Mouse (Mus musculus) hindlimb bud, embryonic 11.5 days (tissue): ENCODE data around the gene Iqschfp.

Experiments used
- DNase-seq: peaks from one replicate; pipeline ENCODE4 v3.0.0-alpha.2; 2012; ENCODE audit warnings: low read depth, low spot score; ENCODE audit errors: extremely low spot score

The Iqschfp gene

DNA sequence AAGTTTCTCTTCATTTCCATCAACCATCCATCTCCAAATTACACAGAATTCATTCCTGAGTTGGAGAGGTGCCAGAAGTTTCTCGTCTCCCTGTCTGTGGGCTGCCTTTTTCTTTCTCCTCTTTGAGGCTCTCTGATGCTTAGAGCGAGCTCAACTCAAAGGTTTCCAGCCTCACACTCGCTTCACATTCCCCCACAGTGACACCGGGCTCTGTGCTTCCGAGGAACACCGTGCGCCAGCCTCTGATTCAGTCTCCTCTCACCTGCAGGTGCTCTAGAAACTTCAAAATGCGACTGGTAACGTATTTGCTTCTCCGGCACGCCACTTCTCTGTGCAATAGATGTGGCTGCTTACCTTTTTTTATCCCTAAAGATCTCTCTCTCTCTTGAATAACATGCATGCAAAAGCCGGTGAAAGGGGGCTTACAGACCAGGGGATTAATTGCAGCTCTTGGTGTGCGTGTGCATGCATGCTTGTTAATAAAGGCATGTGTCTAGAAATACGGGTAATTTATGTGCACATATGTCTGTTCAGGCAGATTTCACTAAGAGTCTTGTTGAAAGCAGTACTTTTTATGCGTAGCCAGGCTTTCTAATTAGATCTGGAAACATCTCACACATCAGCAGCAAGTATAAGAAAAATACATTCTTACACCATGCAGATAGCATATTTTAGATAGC is at the start of gene Iqschfp, which contains the start of gene Iqcj:
Iqschfp (plus strand) TSS at position 207 of the 680 bp plus-strand sequence.
Iqcj (plus strand) TSS at position 195 of the 680 bp plus-strand sequence.
- no peak for DNase-seq

DNA sequence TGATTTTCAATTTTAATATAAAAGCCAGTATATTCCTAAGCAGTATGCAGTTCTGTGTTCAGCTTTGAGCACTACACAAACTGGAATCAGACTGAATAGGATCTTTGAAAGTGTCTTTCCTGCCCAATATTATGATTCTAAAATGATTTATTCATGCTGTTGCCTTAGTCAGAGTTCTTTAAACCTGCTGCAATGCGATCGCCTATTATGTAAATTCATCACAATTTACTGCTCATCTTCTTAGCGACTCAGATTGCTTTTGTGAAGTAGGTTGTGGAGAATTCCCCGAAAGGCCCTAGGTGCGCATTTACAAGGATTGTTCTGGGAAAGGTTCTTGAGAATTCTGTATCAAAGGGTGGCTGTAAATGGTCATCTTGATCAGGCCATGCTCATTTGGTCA is 39.6 kb upstream of the Iqschfp start:
- no peak for DNase-seq

DNA sequence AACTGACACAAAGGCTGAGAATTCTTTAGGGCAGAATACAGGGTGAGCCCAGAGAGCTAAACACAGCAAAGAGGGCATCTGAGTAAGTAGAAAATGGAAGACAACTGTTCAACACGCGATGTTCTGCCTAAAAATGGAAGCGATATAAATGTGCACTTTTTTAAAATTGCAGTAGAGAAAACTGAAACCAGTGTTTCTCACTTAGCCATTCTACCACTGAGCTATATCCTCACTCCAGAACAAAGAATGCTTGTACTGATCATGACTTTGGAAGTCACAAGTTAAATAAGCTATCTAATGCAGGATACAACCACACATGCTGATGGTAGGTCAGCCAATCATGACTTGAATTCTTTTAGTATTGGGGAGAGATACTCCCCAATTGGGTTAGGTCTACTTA is 30.5 kb upstream of the Iqschfp start:
- DNase-seq = no peak

DNA sequence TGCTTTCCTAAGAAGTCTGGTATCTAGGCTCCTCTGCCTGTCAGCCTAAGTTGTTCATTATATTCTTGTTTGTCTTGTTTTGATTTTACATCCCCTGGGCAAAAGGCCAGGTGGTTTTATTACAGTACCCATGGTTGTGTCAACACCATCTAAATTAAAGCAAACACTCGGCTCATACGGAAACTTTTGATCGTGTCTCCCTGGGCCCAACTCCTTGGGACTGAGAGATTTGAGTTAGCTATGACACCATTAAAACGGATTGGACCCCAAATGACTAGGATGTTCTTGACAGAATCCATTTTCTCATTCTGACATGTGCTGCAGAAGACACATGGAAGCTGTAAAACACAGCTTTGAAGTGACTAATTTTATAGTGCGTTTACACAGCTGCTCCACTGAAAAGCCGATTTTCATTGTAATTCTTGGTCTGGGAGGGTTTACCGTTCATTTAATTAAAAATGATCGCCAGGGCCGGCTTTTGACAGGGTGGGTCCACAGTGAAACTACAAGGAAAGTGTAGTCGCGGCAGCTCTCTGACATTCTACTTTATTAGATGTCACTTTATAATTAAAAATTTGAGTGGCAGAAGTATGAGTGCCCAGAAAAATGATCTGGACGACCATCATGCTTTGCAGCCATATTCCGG is 24.5 kb upstream of the Iqschfp start:
- peak; percentile 22 for DNase-seq

DNA sequence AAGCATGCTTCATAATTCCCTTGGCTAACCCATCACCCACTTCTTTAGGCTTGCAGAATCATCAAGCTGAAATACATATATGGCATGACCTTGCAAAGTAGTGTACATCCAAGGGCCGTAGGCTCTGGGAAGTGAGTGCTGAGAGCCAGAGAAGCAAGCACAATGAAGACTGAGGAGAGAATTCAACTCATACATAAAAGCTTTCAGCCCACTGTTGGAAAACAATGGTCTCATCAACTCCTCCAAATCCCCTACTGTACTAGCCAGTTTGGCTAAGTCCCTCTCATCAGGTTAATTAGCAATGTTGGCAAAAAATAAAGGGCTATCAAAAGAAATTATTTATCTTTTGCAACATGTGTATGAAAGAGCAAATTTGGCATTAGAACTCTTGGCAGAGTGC is 22.6 kb upstream of the Iqschfp start:
- no peak for DNase-seq

DNA sequence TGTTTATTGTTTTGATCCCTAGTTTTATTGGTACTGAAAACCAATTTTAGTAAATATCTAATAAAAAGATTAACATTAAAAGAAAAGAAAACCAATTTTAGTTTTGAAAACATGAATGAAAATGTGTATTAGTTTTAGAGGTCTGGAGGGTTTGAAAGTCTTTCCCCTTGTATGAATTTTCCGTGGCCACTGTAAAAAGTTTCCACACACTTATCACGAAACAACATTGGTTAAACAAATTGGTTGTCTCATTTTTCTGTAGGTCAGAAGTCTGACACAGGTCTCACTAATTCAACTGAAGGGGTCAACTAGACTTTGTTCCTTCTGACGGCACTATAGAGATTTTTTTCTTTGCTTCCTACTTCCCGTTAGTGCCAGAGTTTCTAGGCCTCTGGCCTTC is 14.8 kb upstream of the Iqschfp start:
- no peak for DNase-seq

DNA sequence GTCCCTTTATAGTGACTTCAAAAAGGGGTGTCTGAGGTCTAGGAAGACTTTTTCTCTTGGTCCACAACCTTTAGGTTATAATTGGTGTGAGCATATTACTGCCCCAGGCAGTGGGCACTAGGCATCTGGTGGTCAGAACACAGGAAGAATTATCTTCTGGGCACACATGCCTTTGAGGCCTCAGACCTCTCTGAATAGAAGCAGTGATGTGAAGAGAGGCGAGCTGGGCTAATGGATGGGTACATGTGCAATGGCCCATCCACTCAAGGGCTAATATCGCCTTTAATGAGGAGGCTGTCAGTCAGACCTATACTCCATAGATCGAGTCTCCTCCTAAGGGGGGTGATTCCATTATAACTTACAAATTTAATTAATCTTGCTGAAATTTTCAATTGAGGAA is 7.7 kb upstream of the Iqschfp start:
- DNase-seq = no peak

DNA sequence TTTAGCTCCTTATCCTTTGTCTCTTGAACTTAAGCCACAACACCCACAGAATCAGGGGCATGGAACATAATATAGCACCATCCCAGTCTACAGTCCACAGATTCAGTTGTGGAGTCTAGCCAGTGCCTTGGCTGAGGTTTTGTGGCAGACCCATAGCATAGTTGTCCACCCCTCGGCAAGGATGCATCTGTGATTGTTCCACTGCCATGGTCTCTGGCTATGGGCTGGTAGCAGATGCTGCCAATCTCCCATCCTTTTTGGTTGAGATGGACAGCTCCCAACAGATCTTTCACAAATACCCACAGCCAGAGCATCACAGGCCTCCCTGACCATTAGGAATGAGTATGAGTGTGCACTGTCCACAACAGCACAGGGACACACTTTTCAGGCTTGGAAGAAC is 5.9 kb upstream of the Iqschfp start:
- DNase-seq = no peak

DNA sequence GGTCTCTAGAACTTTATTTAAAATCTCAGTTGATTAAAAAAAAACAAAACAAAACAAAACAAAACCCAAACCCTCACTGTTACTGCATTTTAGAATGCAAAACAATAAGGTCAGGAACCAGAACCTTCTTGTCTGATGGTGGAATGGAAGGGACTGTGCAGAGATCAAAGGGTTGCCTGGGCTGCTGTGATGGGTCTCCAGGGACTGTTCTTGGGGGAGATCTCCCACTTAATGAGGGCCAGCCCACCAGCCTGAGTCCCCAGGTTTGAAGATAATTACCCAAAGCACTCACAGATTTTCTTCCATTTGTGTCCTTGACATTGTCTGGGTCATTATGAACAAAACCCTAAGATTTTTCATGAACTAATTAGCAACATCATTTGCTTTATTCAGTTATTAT is 4.8 kb upstream of the Iqschfp start:
- no peak for DNase-seq

DNA sequence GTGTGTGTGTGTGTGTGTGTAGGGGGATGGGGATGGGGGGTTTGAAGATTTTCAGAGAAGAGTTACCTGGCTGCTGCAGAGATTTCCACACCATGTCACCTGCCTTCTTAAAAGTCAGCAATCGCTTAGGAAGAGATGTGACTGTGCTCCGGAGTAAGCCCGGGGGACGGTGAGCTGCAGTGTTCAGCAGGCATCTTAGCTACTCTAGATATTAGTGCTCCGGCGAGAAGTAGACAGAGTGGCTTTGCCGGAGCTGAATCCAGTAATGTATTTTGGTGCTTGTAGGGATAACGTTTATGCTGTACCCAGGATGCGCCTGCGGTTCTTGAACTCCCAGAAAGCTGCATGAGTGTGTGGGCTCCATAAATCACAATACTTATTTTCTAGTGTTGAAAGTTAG is 736 bp downstream of the Iqschfp start:
- no peak for DNase-seq

DNA sequence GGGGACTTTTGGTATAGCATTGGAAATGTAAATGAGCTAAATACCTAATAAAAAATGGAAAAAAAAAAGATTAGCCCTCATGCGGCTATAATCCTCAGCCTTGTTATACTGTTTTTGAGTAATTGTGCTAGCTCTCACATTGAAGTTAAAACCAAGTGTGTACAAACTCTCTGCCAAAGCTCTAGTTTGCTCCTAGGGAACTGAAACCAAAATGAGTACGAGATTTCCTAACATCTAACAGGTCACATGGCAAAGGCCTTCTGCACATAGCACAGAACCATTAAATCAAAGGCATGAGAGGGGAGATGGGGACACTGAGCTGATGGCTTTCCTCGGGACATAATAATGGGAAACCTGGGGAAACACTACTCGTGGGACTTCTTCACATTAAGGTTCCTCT is 10.5 kb downstream of the Iqschfp start:
- DNase-seq = no peak

DNA sequence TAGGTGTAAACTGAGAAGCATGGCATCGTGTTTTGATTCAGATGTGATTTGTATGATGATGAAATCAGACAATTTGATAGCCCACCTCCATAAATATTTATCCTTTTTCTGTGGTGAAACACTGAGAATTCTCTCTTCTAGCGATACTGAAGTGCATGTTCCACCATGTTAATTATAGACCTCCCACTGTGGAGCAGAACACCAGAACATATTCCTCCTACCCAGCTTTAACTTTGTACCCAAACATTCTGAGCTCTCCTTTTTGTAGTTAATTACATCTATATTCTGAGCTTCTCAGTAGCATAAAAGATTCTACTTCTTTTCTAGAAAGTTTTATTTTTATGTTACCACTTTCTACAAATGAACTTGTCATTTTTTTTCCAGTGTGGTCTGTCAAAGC is 16.6 kb downstream of the Iqschfp start:
- no peak for DNase-seq

DNA sequence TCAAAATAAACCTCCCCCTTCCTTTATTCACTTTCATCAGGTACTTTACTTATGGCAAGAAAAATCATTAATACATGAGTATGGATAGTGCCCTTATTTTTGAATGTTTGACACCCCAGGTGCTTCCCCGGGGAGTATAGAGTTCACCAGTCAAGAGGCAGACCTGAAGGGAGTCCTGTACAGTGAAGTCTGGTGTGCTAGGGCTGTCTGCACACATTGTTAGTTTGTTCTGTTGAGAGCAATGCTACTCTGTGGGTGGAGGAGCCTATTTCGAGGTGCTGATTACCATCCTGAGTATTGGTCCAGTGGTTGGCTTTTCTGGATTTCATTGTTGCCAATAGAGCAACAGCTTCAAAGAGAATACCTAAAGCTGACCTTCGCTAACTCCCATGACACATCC is 26.1 kb downstream of the Iqschfp start:
- DNase-seq = no peak

DNA sequence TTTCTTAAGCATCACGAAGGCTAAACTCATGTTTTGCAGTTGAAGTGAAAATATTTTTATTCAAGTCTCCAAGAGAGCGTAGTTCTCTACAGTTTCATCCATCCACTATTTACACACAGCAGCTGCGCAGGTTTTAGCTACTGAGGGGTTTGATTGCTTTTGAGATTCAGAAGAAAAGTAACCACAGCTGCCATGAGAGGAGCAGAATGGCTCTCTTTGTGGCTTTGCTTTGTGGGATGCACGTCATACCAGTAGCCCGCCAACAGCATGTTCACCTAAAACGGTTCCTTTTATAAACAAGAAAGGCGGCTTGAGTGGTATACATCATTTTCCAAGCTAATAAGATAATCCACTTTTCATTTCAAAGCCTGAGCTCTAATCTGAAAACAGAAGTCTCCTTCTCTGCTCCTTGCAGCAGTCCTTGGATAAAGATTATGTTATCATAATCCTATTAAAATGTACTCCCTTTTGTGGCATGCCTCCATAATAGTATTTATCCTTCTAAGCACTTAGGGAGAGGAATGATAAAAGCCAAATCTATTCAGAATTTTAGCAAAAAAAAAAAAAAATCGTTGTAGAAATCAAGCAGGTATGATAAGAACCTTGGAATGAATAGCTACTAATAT is 26.7 kb downstream of the Iqschfp start:
- no peak for DNase-seq

DNA sequence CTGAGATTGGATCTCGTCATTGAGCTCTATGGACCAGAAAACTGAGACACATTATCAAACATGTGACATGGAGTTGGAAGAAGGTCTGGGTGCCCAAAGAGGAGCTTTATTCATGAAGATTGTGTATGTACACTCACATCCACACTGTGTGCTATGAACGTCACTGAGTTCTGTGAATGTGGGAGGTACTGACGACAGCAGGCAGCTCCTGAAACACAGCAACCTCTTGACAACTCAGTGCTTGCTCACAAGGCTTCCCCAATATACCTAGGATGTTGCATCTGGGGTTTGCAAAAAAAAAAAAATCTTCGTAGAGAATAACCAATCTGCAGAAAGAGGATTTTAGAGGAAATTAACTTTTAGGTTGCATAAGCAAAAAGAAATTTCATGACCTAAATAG is 31.1 kb downstream of the Iqschfp start:
- no peak for DNase-seq

DNA sequence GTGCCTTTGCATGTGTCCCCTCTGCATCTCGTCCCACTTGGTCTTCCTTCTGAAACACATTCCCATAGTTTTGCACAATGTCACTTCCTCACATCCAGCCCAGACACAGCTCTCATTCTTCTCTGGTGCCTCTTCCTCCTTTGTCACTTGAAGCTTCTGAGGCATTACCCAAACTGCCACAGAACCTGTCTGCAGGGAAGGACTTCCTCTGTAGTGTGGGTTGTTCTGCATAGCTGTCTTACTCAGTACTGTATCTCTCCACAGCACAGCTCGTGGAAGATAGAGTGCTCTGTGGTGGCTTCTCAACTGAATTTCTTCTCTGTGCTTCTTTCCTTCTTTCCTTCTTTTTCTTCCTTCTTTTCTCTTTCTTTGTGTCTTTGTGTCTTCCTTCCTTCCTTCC is 33.4 kb downstream of the Iqschfp start:
- no peak for DNase-seq

DNA sequence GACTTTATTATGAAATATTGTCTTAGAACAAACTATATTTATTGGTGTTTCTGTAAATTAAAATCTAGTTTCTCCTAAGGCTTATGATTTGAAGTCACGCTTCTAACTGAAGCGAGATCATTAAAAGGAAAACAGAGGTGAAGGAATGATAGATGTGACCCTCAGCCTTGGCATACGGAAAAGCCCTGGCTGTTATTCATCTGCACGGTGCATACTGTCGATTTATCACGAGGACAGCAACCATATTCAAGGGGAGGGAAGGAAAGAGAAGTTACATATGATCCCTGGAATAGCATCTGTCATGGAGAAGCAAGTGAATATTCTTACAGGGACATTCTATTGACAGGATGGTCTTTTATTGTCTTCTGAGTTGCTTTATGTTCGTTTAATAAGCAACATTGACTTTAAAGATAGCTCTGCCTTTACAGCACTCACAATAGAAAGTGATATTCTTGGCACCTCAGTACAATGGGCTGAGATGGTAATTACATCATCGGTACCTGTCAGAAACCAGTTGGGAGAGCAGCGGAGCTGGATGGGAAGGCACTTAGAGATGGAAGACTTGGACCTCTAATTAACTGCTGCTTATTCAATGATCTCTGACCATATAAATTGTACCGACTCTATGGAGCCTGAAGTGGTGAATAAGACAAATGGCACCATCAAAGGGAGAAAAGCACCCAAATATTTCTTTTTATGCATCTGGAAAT is 38.5 kb downstream of the Iqschfp start:
- no peak for DNase-seq

DNA sequence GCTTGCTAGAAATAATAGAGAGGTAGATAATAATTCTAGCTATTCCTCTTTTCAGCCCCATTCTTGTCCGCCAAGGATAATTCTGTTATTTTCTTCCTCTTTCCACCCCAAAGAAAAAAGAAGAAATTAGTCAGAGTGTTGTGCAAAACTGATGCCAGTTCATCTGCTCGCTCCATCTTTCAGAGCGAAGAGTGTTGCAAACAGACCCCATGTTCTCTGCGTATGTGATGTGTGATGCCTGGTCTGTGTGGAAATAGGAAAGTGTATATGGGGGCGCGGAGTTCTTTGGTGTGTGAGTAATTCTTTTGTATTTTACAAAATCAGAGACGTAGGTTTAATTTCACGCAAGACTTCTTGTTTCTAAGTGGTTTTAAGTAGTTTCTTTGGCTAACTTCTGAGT is 39.1 kb downstream of the Iqschfp start:
- DNase-seq = no peak

DNA sequence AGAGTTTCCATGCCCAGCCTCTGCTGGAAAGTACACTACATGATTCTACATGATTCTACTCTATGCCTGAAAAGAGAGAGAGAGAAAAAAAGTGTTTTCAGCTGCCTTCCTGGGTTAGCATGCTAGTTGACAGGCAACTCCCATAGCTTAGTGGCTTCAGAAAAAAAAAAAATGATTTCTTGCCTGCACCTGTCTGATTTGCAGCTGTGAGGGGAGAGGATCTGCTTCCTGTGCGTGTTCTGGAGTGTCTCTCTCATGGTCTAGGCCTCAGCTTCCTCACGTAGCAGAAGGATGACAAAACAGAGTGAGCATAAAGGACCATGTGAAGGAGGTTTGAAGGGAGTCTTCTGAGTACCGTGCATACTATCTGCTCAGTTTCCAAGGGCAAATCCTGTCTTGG is 39.9 kb downstream of the Iqschfp start:
- no peak for DNase-seq

DNA sequence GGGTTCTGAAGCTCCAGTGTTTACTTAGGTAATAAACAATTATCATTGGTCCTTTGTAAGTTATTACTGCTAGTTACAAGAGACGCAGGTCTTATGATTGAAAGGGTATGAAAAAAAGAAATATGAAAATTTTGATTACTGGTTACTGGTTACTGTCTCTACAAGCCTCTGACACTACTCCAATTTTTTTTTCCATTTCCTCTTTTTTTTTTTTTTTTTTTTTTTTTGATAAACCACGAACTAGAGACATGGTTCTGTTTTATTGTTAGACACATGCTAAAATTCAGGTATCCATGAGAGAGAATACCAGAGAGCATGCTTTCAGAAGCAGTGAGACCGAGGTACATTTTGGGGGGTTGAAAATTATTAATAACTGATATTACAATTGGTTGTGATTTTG is 43.8 kb downstream of the Iqschfp start:
- DNase-seq = no peak

DNA sequence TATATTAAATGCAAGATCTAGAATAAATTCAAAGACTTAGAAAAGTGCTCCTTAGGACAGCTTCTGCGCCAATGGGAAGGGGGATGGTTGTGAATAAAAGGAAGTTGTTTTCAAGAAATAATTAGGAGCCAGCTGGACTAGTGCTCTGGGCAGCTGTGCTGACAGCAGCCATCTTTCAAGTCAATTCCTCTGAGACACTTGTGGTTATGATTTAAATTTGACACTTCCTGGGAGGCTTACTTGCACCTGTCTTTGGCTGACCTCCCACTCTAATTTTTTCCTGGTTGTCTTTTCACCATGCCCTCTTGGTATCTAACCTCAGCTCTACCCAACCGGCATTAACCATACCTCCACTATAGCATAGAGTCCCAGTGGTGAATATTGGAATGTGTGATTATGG is 55.0 kb downstream of the Iqschfp start:
- no peak for DNase-seq

DNA sequence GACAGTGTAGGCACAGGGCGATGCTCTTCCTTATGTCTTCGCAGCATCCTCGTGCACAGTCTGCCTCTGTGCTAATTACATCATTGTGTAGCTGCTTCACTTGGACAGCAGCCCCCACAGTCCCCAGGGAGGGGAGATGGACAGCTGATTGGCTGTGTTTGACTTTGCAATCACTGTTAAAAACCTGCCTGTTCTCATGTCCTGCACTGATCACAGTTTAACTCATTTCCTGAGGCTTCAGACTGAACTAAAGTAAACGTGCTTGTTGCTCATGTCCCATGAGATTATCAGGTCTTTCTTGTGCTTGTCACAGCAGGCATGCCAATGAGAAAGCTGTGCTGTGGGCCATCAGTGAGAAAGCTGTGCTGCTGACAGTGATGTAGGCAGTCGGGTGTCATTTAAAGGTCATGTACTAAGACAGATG is 60.5 kb downstream of the Iqschfp start:
- no peak for DNase-seq
